Mouse (Mus musculus) ES-E14 (cell line): ENCODE results near the gene Bpifc. TPM values are rescaled to one million over a fixed set of nuclear protein-coding genes. Genes with fewer than 3 reads are reported as not detected.

ENCODE experiments used
- DNase-seq: peaks from one replicate; pipeline ENCODE4 v3.0.0-alpha.2; 2013; ENCODE audit warnings: low read depth, low spot score
- H3K27ac ChIP-seq: 2 replicates; pipeline ENCODE4 v1.5.1; 2012; ENCODE audit warnings: low read depth, mild to moderate bottlenecking, low read length, moderate library complexity, mixed read lengths; ENCODE audit not compliant: poor library complexity, insufficient read depth, severe bottlenecking
- H3K36me3 ChIP-seq: 2 replicates; pipeline ENCODE4 v1.6.1; 2012; ENCODE audit warnings: mild to moderate bottlenecking, low read length, moderate library complexity, mixed read lengths; ENCODE audit not compliant: control insufficient read depth, poor library complexity, insufficient read depth, severe bottlenecking
- H3K4me1 ChIP-seq, 2 experiments: fragments of 150-350 bp in 1 of 2; sonication (generic) in 1 of 2; 2 replicates each; pipeline ENCODE4 v1.6.1; 2012; ENCODE audit warnings: low read length in 2 of 2, mild to moderate bottlenecking in 1 of 2, mixed read lengths in 1 of 2; ENCODE audit not compliant: control insufficient read depth in 2 of 2, insufficient read depth in 2 of 2, poor library complexity in 1 of 2
- H3K4me3 ChIP-seq, 2 experiments: fragments of 150-350 bp in 1 of 2; sonication (generic) in 1 of 2; 2 replicates each; pipeline ENCODE4 v1.5.1; 2012; ENCODE audit warnings: low read length in 2 of 2, low read depth in 1 of 2, mild to moderate bottlenecking in 1 of 2, mixed read lengths in 1 of 2; ENCODE audit not compliant: insufficient read depth in 1 of 2, poor library complexity in 1 of 2, severe bottlenecking in 1 of 2
- H3K9ac ChIP-seq: 2 replicates; pipeline ENCODE4 v1.6.1; 2012; ENCODE audit warnings: low read depth, mild to moderate bottlenecking, low read length, mixed read lengths; ENCODE audit not compliant: poor library complexity, insufficient read depth, severe bottlenecking
- H3K9me3 ChIP-seq: fragments of 150-350 bp; sonication (generic); 2 replicates; pipeline ENCODE4 v1.6.1; 2012; ENCODE audit warnings: low read depth, mild to moderate bottlenecking, low read length; ENCODE audit not compliant: control insufficient read depth, insufficient read depth
- CHD2 ChIP-seq: IDR thresholded peaks from 2 replicates; pipeline ENCODE4 v1.6.1; 2014; ENCODE audit warnings: mild to moderate bottlenecking, low read depth, low read length, inconsistent platforms
- HCFC1 ChIP-seq: IDR thresholded peaks from 2 replicates; pipeline ENCODE4 v1.6.1; 2012; ENCODE audit warnings: low read length, inconsistent platforms, borderline replicate concordance; ENCODE audit not compliant: insufficient read depth
- MAFK ChIP-seq: IDR thresholded peaks from 2 replicates; pipeline ENCODE4 v1.6.1; 2014; ENCODE audit warnings: mild to moderate bottlenecking, low read depth, low read length, inconsistent platforms; ENCODE audit not compliant: insufficient read depth
- ZC3H11A ChIP-seq: IDR thresholded peaks from 2 replicates; pipeline ENCODE4 v1.6.1; 2012; ENCODE audit warnings: low read depth, mild to moderate bottlenecking, inconsistent platforms, low read length, borderline replicate concordance
- ZNF384 ChIP-seq: IDR thresholded peaks from 2 replicates; pipeline ENCODE4 v1.6.1; 2012; ENCODE audit warnings: low read depth, low read length, inconsistent platforms
- in situ Hi-C, 2 experiments: fragments of 600-800 bp; cut with MboI; formaldehyde crosslinking; loops; one replicate each; pipeline ENCODE4 v1.15.1; 2025; ENCODE audit warnings: low sequenced_read_pairs in 2 of 2, inconsistent platforms in 1 of 2; ENCODE audit not compliant: unreplicated experiment in 2 of 2
- total RNA-seq: library from RNA; depleted of rRNA; stranded (reverse); fragments of 300-350 nt; gene quantifications from 2 replicates; pipeline ENCODE4 v1.2.3, GENCODE M21; 2012

Gene Bpifc
- total RNA-seq, 1 experiment, result not detected

GRCm38 (mm10) chr10:86056297-86056903 lies 44.7 kb upstream of the Bpifc start:
- Histone ChIP-seq H3K36me3 (no peaks in the 10 kb centered on the region; the same call in 1 of the 2 replicates), H3K4me1 (no peaks in the 10 kb centered on the region; a peak in 1 of 4 replicates), H3K27ac (no peak overlapping the region), H3K9ac (no peak overlapping the region), H3K4me3 (no peak overlapping the region), H3K9me3 (no peaks in the 10 kb centered on the region)
- DNase-seq, result peak; percentile 19
- in situ Hi-C loops, result no loop called here
- no peak for TF ChIP-seq MAFK

DNA sequence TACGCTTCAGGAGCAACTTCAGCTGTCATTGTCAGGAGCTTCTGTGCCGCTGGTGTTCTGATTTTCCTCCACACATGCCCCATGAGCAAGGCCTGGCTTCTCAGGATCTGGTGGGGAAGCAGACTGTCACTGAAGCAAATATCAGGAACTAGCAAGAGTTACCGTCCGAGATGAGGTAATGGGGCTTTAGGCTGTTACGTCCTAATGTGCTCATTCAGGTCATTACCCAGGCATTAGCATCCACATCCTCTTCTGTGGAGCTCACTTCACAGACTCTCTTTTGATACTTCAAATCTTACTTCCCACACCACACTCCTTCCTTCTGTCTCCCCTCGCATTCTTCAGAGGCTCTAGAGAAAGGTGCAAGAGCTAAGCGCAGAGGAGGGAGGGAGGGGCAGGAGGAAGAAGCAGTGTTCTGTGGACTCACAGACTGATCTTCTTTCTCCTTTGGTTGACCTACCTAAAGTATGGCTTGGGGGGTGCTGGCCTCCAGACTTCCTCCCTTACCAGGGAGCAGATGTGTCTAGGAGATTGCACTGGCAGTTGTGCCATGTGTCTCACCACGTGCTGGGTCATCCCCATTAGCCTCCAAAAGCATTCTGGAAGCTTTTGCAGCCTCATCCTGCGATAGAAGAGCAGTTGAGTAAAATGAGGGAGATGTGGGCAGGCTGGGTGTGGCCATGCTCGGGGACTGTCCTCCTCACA lies 41.3 kb upstream of the Bpifc start:
- Histone ChIP-seq H3K4me3 (no peak overlapping the region), H3K9me3 (no peaks in the 10 kb centered on the region), H3K9ac (no peak overlapping the region), H3K27ac (no peak overlapping the region), H3K36me3 (peaks cover 4% of the 10 kb centered on the region; the same call in 1 of the 2 replicates), H3K4me1 (no peaks in the 10 kb centered on the region; a peak in 1 of 4 replicates)
- no peak for TF ChIP-seq MAFK
- TF ChIP-seq HCFC1, result no peak
- no peak for TF ChIP-seq CHD2
- DNase-seq, result no peak
- in situ Hi-C loops, result no loop called here

GRCm38 (mm10) chr10:86050522-86050921 lies 38.8 kb upstream of the Bpifc start:
- Histone ChIP-seq H3K4me3 (no peak overlapping the region), H3K27ac (no peak overlapping the region), H3K36me3 (peaks cover 8% of the 10 kb centered on the region), H3K9me3 (no peaks in the 10 kb centered on the region), H3K9ac (no peak overlapping the region), H3K4me1 (no peaks in the 10 kb centered on the region)
- no peak for DNase-seq
- TF ChIP-seq CHD2 (no peak), ZNF384 (no peak), HCFC1 (no peak), ZC3H11A (no peak), MAFK (no peak)
- in situ Hi-C loops, result no loop called here

DNA sequence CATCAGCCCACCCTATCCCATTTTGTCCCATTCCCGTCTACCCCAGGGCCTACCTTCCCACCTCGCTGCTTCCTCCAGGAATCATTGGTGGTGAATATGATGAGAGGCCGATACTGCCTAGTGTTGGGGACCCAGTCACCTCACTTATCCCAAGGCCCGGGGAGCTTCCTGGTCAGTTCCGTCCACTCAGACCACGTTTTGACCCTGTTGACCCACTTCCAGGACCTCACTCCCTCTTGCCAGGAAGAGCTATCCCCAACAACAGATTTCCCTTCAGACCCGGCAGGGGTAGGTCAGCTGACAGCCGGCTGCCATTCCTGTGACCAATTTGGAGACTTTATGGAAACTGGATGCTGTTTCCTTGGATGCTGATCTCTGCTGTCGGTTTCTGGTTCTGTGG lies 36.1 kb upstream of the Bpifc start:
- no peak for DNase-seq
- H3K4me1 ChIP-seq, result no peaks in the 10 kb centered on the region
- in situ Hi-C loops, result no loop called here
- peaks cover 18% of the 10 kb centered on the region for H3K36me3 ChIP-seq
- TF ChIP-seq MAFK, result no peak
- no peak for TF ChIP-seq ZNF384
- no peak for TF ChIP-seq HCFC1
- TF ChIP-seq ZC3H11A, result no peak
- TF ChIP-seq CHD2, result no peak
- no peak overlapping the region for H3K9ac ChIP-seq
- no peak overlapping the region for H3K27ac ChIP-seq
- no peak overlapping the region for H3K4me3 ChIP-seq
- no peaks in the 10 kb centered on the region for H3K9me3 ChIP-seq

DNA sequence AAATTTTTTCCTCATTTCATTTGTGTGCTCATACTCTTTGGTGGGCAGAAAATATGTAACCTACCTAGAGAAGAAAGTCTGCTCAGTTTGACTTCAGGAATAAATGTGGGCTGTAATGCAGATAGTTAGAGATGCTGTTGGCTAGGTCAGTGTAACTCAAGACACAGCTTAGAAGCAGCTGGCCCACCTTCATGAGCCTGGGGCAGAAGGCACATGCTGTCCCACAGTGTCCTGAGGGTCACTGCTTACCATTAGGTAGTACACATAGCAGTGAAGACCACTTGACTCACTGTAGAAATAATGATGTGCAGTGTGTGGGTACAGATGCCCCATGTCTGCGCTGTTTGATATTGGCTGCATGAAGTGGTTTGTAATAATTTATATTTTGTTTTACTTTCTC lies 34.7 kb upstream of the Bpifc start:
- peaks cover 18% of the 10 kb centered on the region for H3K36me3 ChIP-seq
- in situ Hi-C loops, result no loop called here
- H3K9me3 ChIP-seq, result no peaks in the 10 kb centered on the region
- DNase-seq, result no peak
- no peak overlapping the region for H3K9ac ChIP-seq
- no peak for TF ChIP-seq ZNF384
- TF ChIP-seq CHD2, result no peak
- no peak for TF ChIP-seq ZC3H11A
- no peak for TF ChIP-seq MAFK
- TF ChIP-seq HCFC1, result no peak
- H3K27ac ChIP-seq, result no peak overlapping the region
- H3K4me1 ChIP-seq, result no peaks in the 10 kb centered on the region
- H3K4me3 ChIP-seq, result no peak overlapping the region
